Mouse (Mus musculus): ENCODE measurements around the gene Grin3b. TPM values are rescaled to one million over a fixed set of nuclear protein-coding genes. Genes with fewer than 3 reads are reported as not detected.

Grin3b gene
- total RNA-seq, 2 experiments from 2014 or later, result 0.32 to 0.59 TPM

GRCm38 (mm10) chr10:79934794-79935569 lies 35.5 kb upstream of the Grin3b start:
- DNase-seq (ENCODE audit: low spot score), result no peak

- DNase-seq (ENCODE audit: low spot score), result no peak
Measured at GRCm38 (mm10) chr10:79936284-79936910, 34.1 kb upstream of the Grin3b start.

- DNase-seq (ENCODE audit: low spot score), result peak; percentile 73
Measured at GRCm38 (mm10) chr10:79936911-79937441, 33.5 kb upstream of the Grin3b start.

GRCm38 (mm10) chr10:79937775-79938526 lies 32.6 kb upstream of the Grin3b start:
- no peak for DNase-seq (ENCODE audit: low spot score)

GRCm38 (mm10) chr10:79940749-79941148 lies 29.8 kb upstream of the Grin3b start:
- DNase-seq (ENCODE audit: low spot score), result no peak

DNA sequence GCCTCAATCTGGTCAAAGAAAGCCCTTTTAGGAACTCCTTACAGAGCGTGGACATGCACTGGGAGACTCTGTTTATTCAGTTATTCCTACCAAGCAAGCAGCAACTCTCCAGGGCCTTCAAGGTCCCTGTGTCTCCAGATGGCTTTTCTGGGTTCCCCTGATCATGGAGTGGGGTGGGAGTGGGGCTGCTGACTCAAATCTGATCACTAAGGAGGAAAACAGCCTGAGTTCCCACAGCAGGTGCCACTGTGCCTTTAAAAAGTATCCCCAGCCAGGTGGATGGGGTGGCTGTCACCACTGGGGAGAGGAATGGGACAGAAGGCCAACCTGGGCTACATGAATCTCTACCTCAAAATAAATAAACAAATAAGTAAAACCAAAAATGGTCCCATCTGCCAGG lies 27.5 kb upstream of the Grin3b start:
- DNase-seq (ENCODE audit: low spot score), result no peak

DNA sequence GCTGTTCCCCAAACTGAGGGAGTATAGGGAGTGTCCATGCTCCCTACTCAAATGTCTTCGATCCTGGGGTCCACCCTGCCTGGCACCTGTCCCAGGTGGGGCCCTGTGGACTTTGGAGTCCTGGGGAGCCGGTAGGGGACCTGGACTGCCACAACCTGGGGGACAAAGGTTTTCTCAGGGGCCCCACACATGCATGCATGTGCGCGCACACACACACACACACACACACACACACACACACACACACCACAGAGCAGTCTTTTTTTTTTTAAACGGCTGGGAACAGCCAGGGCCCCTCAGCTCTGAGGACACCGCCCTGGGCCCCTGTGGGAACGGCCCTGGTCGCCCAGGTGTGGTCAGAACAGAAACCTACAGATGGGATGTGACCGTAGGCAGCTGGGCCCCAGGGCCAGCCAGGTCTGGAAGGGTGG lies 27.0 kb upstream of the Grin3b start:
- DNase-seq (ENCODE audit: low spot score), result no peak

- DNase-seq (ENCODE audit: low spot score), result no peak
Measured at GRCm38 (mm10) chr10:79945507-79946234, 24.8 kb upstream of the Grin3b start.

GRCm38 (mm10) chr10:79946752-79947322 lies 23.7 kb upstream of the Grin3b start:
- no peak for DNase-seq (ENCODE audit: low spot score)

DNA sequence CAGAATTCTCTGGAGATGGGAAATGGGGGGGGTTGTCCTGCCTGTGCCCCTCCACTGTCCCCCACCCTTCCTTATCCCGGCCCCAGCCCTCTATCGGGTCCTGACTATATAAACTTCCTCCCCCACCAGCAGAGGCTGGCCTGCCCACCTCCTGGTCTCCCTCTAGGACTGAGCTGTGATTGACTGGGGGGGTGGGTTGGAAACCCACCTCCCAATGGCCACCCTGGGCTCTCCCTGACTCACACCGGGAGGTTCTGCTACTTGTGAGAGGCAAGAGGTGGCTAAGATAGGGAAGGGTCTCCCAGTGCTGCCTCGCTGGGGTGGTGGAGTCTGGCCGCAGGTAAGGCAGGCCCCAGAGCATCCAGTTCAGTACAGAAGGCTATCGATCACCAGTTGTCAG lies 23.0 kb upstream of the Grin3b start:
- DNase-seq (ENCODE audit: low spot score), result no peak

DNA sequence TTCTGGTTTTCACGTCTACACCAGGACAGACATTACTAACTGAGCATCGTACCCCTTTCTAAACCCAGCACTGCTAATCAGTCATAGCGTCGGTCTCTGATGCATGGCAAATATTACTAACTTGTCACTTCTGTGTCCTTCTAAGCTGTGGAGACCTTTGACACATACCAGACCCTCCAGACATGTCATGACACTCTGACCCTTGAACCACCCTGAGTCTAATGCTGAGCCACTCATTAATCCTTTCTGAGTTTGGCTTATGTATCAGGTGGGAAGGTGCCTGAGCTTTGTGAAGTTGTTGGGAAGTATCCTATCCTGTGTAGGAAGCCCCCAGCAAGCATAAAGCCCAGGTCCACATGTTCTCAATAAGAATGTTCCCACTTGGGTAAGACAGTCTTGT lies 20.6 kb upstream of the Grin3b start:
- DNase-seq (ENCODE audit: low spot score), result no peak

- DNase-seq (ENCODE audit: low spot score), result no peak
Measured at GRCm38 (mm10) chr10:79950661-79951060, 19.9 kb upstream of the Grin3b start.

GRCm38 (mm10) chr10:79953946-79954345 lies 16.6 kb upstream of the Grin3b start:
- no peak for DNase-seq (ENCODE audit: low spot score)

DNA sequence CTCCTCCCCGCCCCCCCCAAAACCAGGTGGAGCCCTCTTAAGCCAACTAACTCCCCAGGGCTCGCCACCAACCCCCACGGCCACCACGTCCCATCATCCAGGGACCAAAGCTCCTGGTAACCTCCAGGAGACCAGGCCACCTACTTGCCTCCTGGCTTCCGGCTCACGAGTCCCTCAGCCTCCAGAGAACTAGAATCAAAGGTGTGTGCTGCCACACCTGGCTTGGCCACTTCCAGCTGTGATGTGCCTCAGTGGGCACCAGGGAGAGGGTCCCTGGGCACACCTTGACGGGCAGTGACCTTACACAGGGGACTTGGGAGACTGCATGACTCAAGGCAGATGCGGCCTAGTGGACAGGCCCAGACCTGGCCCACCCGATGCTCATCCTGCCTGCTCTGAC lies 14.8 kb upstream of the Grin3b start:
- DNase-seq (ENCODE audit: low spot score), result no peak

DNA sequence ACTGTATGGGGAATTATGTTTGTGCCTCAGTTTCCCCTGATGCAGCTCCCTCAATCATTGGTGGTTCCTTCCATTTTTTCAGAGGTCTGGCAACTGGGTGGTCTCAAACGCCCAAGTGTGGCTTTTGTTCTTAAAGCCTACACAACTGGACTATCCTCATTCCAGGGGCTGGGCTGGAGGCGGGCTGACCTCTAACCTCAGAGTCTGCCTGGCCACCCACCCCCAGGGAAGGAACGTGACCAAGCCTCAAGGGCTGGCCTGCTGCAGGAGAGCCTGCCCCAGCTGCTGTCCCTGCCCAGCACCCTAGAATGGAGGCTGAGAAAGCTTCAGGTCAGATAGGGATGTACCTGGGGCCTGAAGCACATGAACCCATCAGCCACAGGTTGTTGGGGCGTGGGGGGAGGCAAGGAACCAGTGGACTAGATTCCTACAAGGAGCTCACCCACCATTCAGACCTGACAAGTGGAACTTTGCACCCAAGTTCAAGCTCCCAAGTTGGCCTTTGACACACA lies 13.8 kb upstream of the Grin3b start:
- DNase-seq (ENCODE audit: low spot score), result no peak

GRCm38 (mm10) chr10:79958140-79958816 lies 12.2 kb upstream of the Grin3b start:
- DNase-seq (ENCODE audit: low spot score), result peak; percentile 88

- peak; percentile 58 for DNase-seq (ENCODE audit: low spot score)
Measured at GRCm38 (mm10) chr10:79959412-79959811, 11.1 kb upstream of the Grin3b start.

GRCm38 (mm10) chr10:79959847-79960601 lies 10.5 kb upstream of the Grin3b start, which contains the start of gene Wdr18:
Gene Wdr18 (plus strand): TSS chr10:79960152.
- DNase-seq (ENCODE audit: low spot score), result peak; percentile 100

- no peak for DNase-seq (ENCODE audit: low spot score)
Measured at GRCm38 (mm10) chr10:79960671-79961294, 9.7 kb upstream of the Grin3b start.

All from gastrocnemius, adult 18-20 months (tissue).